Mouse (Mus musculus): ENCODE results near the gene Skiv2l.
"Not testable (repeated sequence)": the region's sequence is repeated elsewhere in the genome, so short reads cannot be mapped to it uniquely, and the experiment has no call there.

The Skiv2l gene

GRCm38 (mm10) chr17:34814818-34815370, 35.1 kb downstream of the Skiv2l start:
- no peaks in the 10 kb centered on the region for H3K9me3 ChIP-seq (ENCODE audit: low read length)
- H3K4me1 ChIP-seq (replicated peaks; ENCODE audit: low read depth, low read length): peaks cover 11% of the 10 kb centered on the region
- no peaks in the 10 kb centered on the region for H3K36me3 ChIP-seq (ENCODE audit: insufficient read depth, low read length)
- H3K27me3 ChIP-seq (ENCODE audit: insufficient read depth, low read length): peaks cover 6% of the 10 kb centered on the region; the same call in 1 of the 2 replicates
- no peak overlapping the region for H3K4me3 ChIP-seq (replicated peaks; ENCODE audit: low read length)
- TF ChIP-seq CTCF (conservative IDR thresholded peaks at IDR 0.05; ENCODE audit: low read length) (no peak), NANOG (IDR thresholded peaks at IDR 0.05; ENCODE audit: borderline replicate concordance, low read length) (no peak), POU5F1 (IDR thresholded peaks at IDR 0.05; ENCODE audit: borderline replicate concordance, low read length) (no peak)

- H3K9me3 ChIP-seq (ENCODE audit: low read length); H3K36me3 ChIP-seq (ENCODE audit: insufficient read depth, low read length): not testable (repeated sequence)
- peak; percentile 83 for TF ChIP-seq CTCF (conservative IDR thresholded peaks at IDR 0.05; ENCODE audit: low read length)
Measured at GRCm38 (mm10) chr17:34813747-34814146, 36.3 kb downstream of the Skiv2l start.

GRCm38 (mm10) chr17:34811275-34811674, 38.7 kb downstream of the Skiv2l start:
- TF ChIP-seq CTCF (conservative IDR thresholded peaks at IDR 0.05; ENCODE audit: low read length) (no peak), NANOG (IDR thresholded peaks at IDR 0.05; ENCODE audit: borderline replicate concordance, low read length) (no peak), POU5F1 (IDR thresholded peaks at IDR 0.05; ENCODE audit: borderline replicate concordance, low read length) (no peak)
- H3K9me3 ChIP-seq (ENCODE audit: low read length): no peaks in the 10 kb centered on the region
- no peak overlapping the region for H3K4me3 ChIP-seq (replicated peaks; ENCODE audit: low read length)
- H3K36me3 ChIP-seq (ENCODE audit: insufficient read depth, low read length): no peaks in the 10 kb centered on the region
- 0 out of 2 replicates have a peak, but pooled peaks cover 5% of the 10 kb centered on the region for H3K27me3 ChIP-seq (ENCODE audit: insufficient read depth, low read length)
- peaks cover 11% of the 10 kb centered on the region for H3K4me1 ChIP-seq (replicated peaks; ENCODE audit: low read depth, low read length)

More at GRCm38 (mm10) chr17:34813747-34814146, 36.3 kb downstream of the Skiv2l start:
- H3K27me3 ChIP-seq (ENCODE audit: insufficient read depth, low read length); H3K4me3 ChIP-seq (replicated peaks; ENCODE audit: low read length): not testable (repeated sequence)
- H3K4me1 ChIP-seq (replicated peaks; ENCODE audit: low read depth, low read length): peaks cover 11% of the 10 kb centered on the region

- not testable (repeated sequence) for H3K36me3 ChIP-seq (ENCODE audit: insufficient read depth, low read length); H3K27me3 ChIP-seq (ENCODE audit: insufficient read depth, low read length); H3K4me3 ChIP-seq (replicated peaks; ENCODE audit: low read length); H3K9me3 ChIP-seq (ENCODE audit: low read length)
- H3K4me1 ChIP-seq (replicated peaks; ENCODE audit: low read depth, low read length): peaks cover 11% of the 10 kb centered on the region
Measured at GRCm38 (mm10) chr17:34810811-34811210, 39.2 kb downstream of the Skiv2l start.

- not testable (repeated sequence) for H3K9me3 ChIP-seq (ENCODE audit: low read length); H3K27me3 ChIP-seq (ENCODE audit: insufficient read depth, low read length); H3K4me3 ChIP-seq (replicated peaks; ENCODE audit: low read length); H3K36me3 ChIP-seq (ENCODE audit: insufficient read depth, low read length)
- H3K4me1 ChIP-seq (replicated peaks; ENCODE audit: low read depth, low read length): peaks cover 11% of the 10 kb centered on the region
Measured at GRCm38 (mm10) chr17:34810411-34810810, 39.6 kb downstream of the Skiv2l start.

GRCm38 (mm10) chr17:34808599-34809205, 41.3 kb downstream of the Skiv2l start:
- Histone ChIP-seq H3K9me3 (ENCODE audit: low read length) (peaks cover 7% of the 10 kb centered on the region), H3K27me3 (ENCODE audit: insufficient read depth, low read length) (0 out of 2 replicates have a peak, but pooled peaks cover 5% of the 10 kb centered on the region), H3K4me1 (replicated peaks; ENCODE audit: low read depth, low read length) (peaks cover 11% of the 10 kb centered on the region), H3K4me3 (replicated peaks; ENCODE audit: low read length) (no peak overlapping the region), H3K36me3 (ENCODE audit: insufficient read depth, low read length) (no peaks in the 10 kb centered on the region)
- no peak for TF ChIP-seq NANOG (IDR thresholded peaks at IDR 0.05; ENCODE audit: borderline replicate concordance, low read length)

GRCm38 (mm10) chr17:34807176-34807575, 42.8 kb downstream of the Skiv2l start:
- no peak for TF ChIP-seq NANOG (IDR thresholded peaks at IDR 0.05; ENCODE audit: borderline replicate concordance, low read length)
- no peak for TF ChIP-seq POU5F1 (IDR thresholded peaks at IDR 0.05; ENCODE audit: borderline replicate concordance, low read length)
- no peak for TF ChIP-seq CTCF (conservative IDR thresholded peaks at IDR 0.05; ENCODE audit: low read length)
- Histone ChIP-seq H3K27me3 (ENCODE audit: insufficient read depth, low read length) (0 out of 2 replicates have a peak, but pooled peaks cover 7% of the 10 kb centered on the region), H3K4me1 (replicated peaks; ENCODE audit: low read depth, low read length) (peaks cover 8% of the 10 kb centered on the region), H3K36me3 (ENCODE audit: insufficient read depth, low read length) (no peaks in the 10 kb centered on the region), H3K9me3 (ENCODE audit: low read length) (peaks cover 7% of the 10 kb centered on the region), H3K4me3 (replicated peaks; ENCODE audit: low read length) (no peak overlapping the region)

GRCm38 (mm10) chr17:34804871-34805562, 45.0 kb downstream of the Skiv2l start:
- Histone ChIP-seq H3K4me3 (replicated peaks; ENCODE audit: low read length) (no peak overlapping the region), H3K36me3 (ENCODE audit: insufficient read depth, low read length) (no peaks in the 10 kb centered on the region), H3K27me3 (ENCODE audit: insufficient read depth, low read length) (peaks cover 12% of the 10 kb centered on the region; the same call in 1 of the 2 replicates), H3K4me1 (replicated peaks; ENCODE audit: low read depth, low read length) (no peaks in the 10 kb centered on the region), H3K9me3 (ENCODE audit: low read length) (peaks cover 7% of the 10 kb centered on the region)
- TF ChIP-seq CTCF (conservative IDR thresholded peaks at IDR 0.05; ENCODE audit: low read length): peak; percentile 63
- no peak for TF ChIP-seq POU5F1 (IDR thresholded peaks at IDR 0.05; ENCODE audit: borderline replicate concordance, low read length)

GRCm38 (mm10) chr17:34804301-34804700, 45.7 kb downstream of the Skiv2l start, which contains the start of gene Cyp21a1:
Cyp21a1 (minus strand) TSS chr17:34804561.
- H3K27me3 ChIP-seq (ENCODE audit: insufficient read depth, low read length): peaks cover 15% of the 10 kb centered on the region; the same call in 1 of the 2 replicates
- H3K4me1 ChIP-seq (replicated peaks; ENCODE audit: low read depth, low read length); H3K36me3 ChIP-seq (ENCODE audit: insufficient read depth, low read length); H3K4me3 ChIP-seq (replicated peaks; ENCODE audit: low read length); H3K9me3 ChIP-seq (ENCODE audit: low read length): not testable (repeated sequence)

GRCm38 (mm10) chr17:34803367-34803766, 46.6 kb downstream of the Skiv2l start:
- H3K4me3 ChIP-seq (replicated peaks; ENCODE audit: low read length); H3K4me1 ChIP-seq (replicated peaks; ENCODE audit: low read depth, low read length): not testable (repeated sequence)
- H3K27me3 ChIP-seq (ENCODE audit: insufficient read depth, low read length): peaks cover 19% of the 10 kb centered on the region

GRCm38 (mm10) chr17:34802756-34803155, 47.3 kb downstream of the Skiv2l start:
- H3K9me3 ChIP-seq (ENCODE audit: low read length); H3K36me3 ChIP-seq (ENCODE audit: insufficient read depth, low read length); H3K4me3 ChIP-seq (replicated peaks; ENCODE audit: low read length); H3K4me1 ChIP-seq (replicated peaks; ENCODE audit: low read depth, low read length): not testable (repeated sequence)
- peaks cover 19% of the 10 kb centered on the region for H3K27me3 ChIP-seq (ENCODE audit: insufficient read depth, low read length)

More at GRCm38 (mm10) chr17:34803367-34803766, 46.6 kb downstream of the Skiv2l start:
- H3K36me3 ChIP-seq (ENCODE audit: insufficient read depth, low read length); H3K9me3 ChIP-seq (ENCODE audit: low read length): not testable (repeated sequence)

GRCm38 (mm10) chr17:34800781-34801305, 49.2 kb downstream of the Skiv2l start:
- H3K4me1 ChIP-seq (replicated peaks; ENCODE audit: low read depth, low read length); H3K36me3 ChIP-seq (ENCODE audit: insufficient read depth, low read length); H3K9me3 ChIP-seq (ENCODE audit: low read length); H3K4me3 ChIP-seq (replicated peaks; ENCODE audit: low read length): not testable (repeated sequence)
- H3K27me3 ChIP-seq (ENCODE audit: insufficient read depth, low read length): peaks cover 19% of the 10 kb centered on the region
